Mouse (Mus musculus) heart, postnatal 0 days (tissue): ENCODE measurements around the gene Slc10a7.

Experiments
- CTCF ChIP-seq: IDR thresholded peaks from 2 replicates; pipeline ENCODE4 v1.5.1; 2016; ENCODE audit warnings: antibody characterized with exemption, control low read depth, low read depth
- EP300 ChIP-seq: IDR thresholded peaks from 2 replicates; pipeline ENCODE4 v1.6.1; 2016; ENCODE audit warnings: antibody characterized with exemption, low read depth

- TF ChIP-seq CTCF = no peak
- no peak for TF ChIP-seq EP300
These were observed 114.8 kb downstream of the Slc10a7 start for GRCm38 (mm10) chr8:78623972-78624371.
